Mouse (Mus musculus): Measurements from ENCODE around the gene Tex2. TPM values are rescaled to one million over a fixed set of nuclear protein-coding genes. Genes with fewer than 3 reads are reported as not detected.
"Not testable (repeated sequence)": the region's sequence is repeated elsewhere in the genome, so short reads cannot be mapped to it uniquely, and the experiment has no call there.

The Tex2 gene
- polyA plus RNA-seq, 1 experiment = 79.6 TPM

- H3K4me1 ChIP-seq (ENCODE audit: control insufficient read depth, insufficient read depth, low read length) = peaks cover 27% of the 10 kb centered on the region
- H3K27ac ChIP-seq (ENCODE audit: insufficient read depth, low read length) = no peak overlapping the region
- WGBS = 53% methylated on average over 8 of the region's 8 CpGs
- no peak for DNase-seq
- no peaks in the 10 kb centered on the region for H3K27me3 ChIP-seq (ENCODE audit: control insufficient read depth, insufficient read depth, low read length)
- no peak overlapping the region for H3K4me3 ChIP-seq (replicated peaks; ENCODE audit: insufficient read depth, low read depth, low read length)
- TF ChIP-seq CTCF (IDR thresholded peaks at IDR 0.05; ENCODE audit: borderline replicate concordance, insufficient read depth, low read depth, low read length) = no peak
- no peak for TF ChIP-seq POLR2A (IDR thresholded peaks at IDR 0.05; ENCODE audit: borderline replicate concordance, insufficient read depth, low read length)
Measured at GRCm38 (mm10) chr11:106588781-106589180, 24.4 kb downstream of the Tex2 start.

- Histone ChIP-seq H3K27ac (ENCODE audit: insufficient read depth, low read length) (no peak overlapping the region), H3K4me1 (ENCODE audit: control insufficient read depth, insufficient read depth, low read length) (peaks cover 27% of the 10 kb centered on the region), H3K4me3 (replicated peaks; ENCODE audit: insufficient read depth, low read depth, low read length) (no peak overlapping the region), H3K27me3 (ENCODE audit: control insufficient read depth, insufficient read depth, low read length) (no peaks in the 10 kb centered on the region)
- TF ChIP-seq POLR2A (IDR thresholded peaks at IDR 0.05; ENCODE audit: borderline replicate concordance, insufficient read depth, low read length) (no peak), CTCF (IDR thresholded peaks at IDR 0.05; ENCODE audit: borderline replicate concordance, insufficient read depth, low read depth, low read length) (no peak)
- WGBS = 76% methylated on average over 10 of the region's 10 CpGs
- DNase-seq = no peak
Measured at GRCm38 (mm10) chr11:106587786-106588519, 25.3 kb downstream of the Tex2 start.

GRCm38 (mm10) chr11:106583801-106584200, 29.4 kb downstream of the Tex2 start:
- H3K4me1 ChIP-seq (ENCODE audit: control insufficient read depth, insufficient read depth, low read length) = peaks cover 15% of the 10 kb centered on the region
- DNase-seq = no peak
- no peaks in the 10 kb centered on the region for H3K27me3 ChIP-seq (ENCODE audit: control insufficient read depth, insufficient read depth, low read length)
- H3K4me3 ChIP-seq (replicated peaks; ENCODE audit: insufficient read depth, low read depth, low read length) = no peak overlapping the region
- H3K27ac ChIP-seq (ENCODE audit: insufficient read depth, low read length) = no peak overlapping the region
- TF ChIP-seq POLR2A (IDR thresholded peaks at IDR 0.05; ENCODE audit: borderline replicate concordance, insufficient read depth, low read length) (no peak), CTCF (IDR thresholded peaks at IDR 0.05; ENCODE audit: borderline replicate concordance, insufficient read depth, low read depth, low read length) (no peak)
- whole genome bisulfite sequencing = 93% methylated on average over 1 of the region's 1 CpGs

GRCm38 (mm10) chr11:106581357-106581756, 31.9 kb downstream of the Tex2 start:
- 96% methylated on average over 10 of the region's 10 CpGs for WGBS
- TF ChIP-seq POLR2A (IDR thresholded peaks at IDR 0.05; ENCODE audit: borderline replicate concordance, insufficient read depth, low read length) (no peak), CTCF (IDR thresholded peaks at IDR 0.05; ENCODE audit: borderline replicate concordance, insufficient read depth, low read depth, low read length) (no peak)
- peaks cover 6% of the 10 kb centered on the region for H3K4me1 ChIP-seq (ENCODE audit: control insufficient read depth, insufficient read depth, low read length)
- no peaks in the 10 kb centered on the region for H3K27me3 ChIP-seq (ENCODE audit: control insufficient read depth, insufficient read depth, low read length)
- H3K27ac ChIP-seq (ENCODE audit: insufficient read depth, low read length) = no peak overlapping the region
- no peak overlapping the region for H3K4me3 ChIP-seq (replicated peaks; ENCODE audit: insufficient read depth, low read depth, low read length)
- no peak for DNase-seq

GRCm38 (mm10) chr11:106580468-106580867, 32.8 kb downstream of the Tex2 start:
- Histone ChIP-seq H3K27me3 (ENCODE audit: control insufficient read depth, insufficient read depth, low read length) (no peaks in the 10 kb centered on the region), H3K4me1 (ENCODE audit: control insufficient read depth, insufficient read depth, low read length) (peaks cover 6% of the 10 kb centered on the region), H3K27ac (ENCODE audit: insufficient read depth, low read length) (no peak overlapping the region), H3K4me3 (replicated peaks; ENCODE audit: insufficient read depth, low read depth, low read length) (no peak overlapping the region)
- 96% methylated on average over 8 of the region's 8 CpGs for WGBS
- no peak for DNase-seq
- TF ChIP-seq CTCF (IDR thresholded peaks at IDR 0.05; ENCODE audit: borderline replicate concordance, insufficient read depth, low read depth, low read length) (no peak), POLR2A (IDR thresholded peaks at IDR 0.05; ENCODE audit: borderline replicate concordance, insufficient read depth, low read length) (no peak)

- Histone ChIP-seq H3K27me3 (ENCODE audit: control insufficient read depth, insufficient read depth, low read length) (no peaks in the 10 kb centered on the region), H3K27ac (ENCODE audit: insufficient read depth, low read length) (no peak overlapping the region), H3K4me3 (replicated peaks; ENCODE audit: insufficient read depth, low read depth, low read length) (no peak overlapping the region), H3K4me1 (ENCODE audit: control insufficient read depth, insufficient read depth, low read length) (peaks cover 6% of the 10 kb centered on the region)
- DNase-seq = no peak
- TF ChIP-seq POLR2A (IDR thresholded peaks at IDR 0.05; ENCODE audit: borderline replicate concordance, insufficient read depth, low read length) (no peak), CTCF (IDR thresholded peaks at IDR 0.05; ENCODE audit: borderline replicate concordance, insufficient read depth, low read depth, low read length) (no peak)
- 64% methylated on average over 5 of the region's 5 CpGs for WGBS
Measured at GRCm38 (mm10) chr11:106579957-106580356, 33.3 kb downstream of the Tex2 start.

- 72% methylated on average over 2 of the region's 2 CpGs for WGBS
Measured at GRCm38 (mm10) chr11:106579146-106579545, 34.1 kb downstream of the Tex2 start.

GRCm38 (mm10) chr11:106577624-106578355, 35.4 kb downstream of the Tex2 start:
- not testable (repeated sequence) for H3K4me3 ChIP-seq (replicated peaks; ENCODE audit: insufficient read depth, low read depth, low read length); H3K27ac ChIP-seq (ENCODE audit: insufficient read depth, low read length); H3K27me3 ChIP-seq (ENCODE audit: control insufficient read depth, insufficient read depth, low read length); DNase-seq
- H3K4me1 ChIP-seq (ENCODE audit: control insufficient read depth, insufficient read depth, low read length) = peaks cover 11% of the 10 kb centered on the region
- 95% methylated on average over 10 of the region's 10 CpGs for WGBS

More at GRCm38 (mm10) chr11:106579146-106579545, 34.1 kb downstream of the Tex2 start:
- TF ChIP-seq POLR2A (IDR thresholded peaks at IDR 0.05; ENCODE audit: borderline replicate concordance, insufficient read depth, low read length) (no peak), CTCF (IDR thresholded peaks at IDR 0.05; ENCODE audit: borderline replicate concordance, insufficient read depth, low read depth, low read length) (no peak)
- Histone ChIP-seq H3K27me3 (ENCODE audit: control insufficient read depth, insufficient read depth, low read length) (no peaks in the 10 kb centered on the region), H3K27ac (ENCODE audit: insufficient read depth, low read length) (no peak overlapping the region), H3K4me1 (ENCODE audit: control insufficient read depth, insufficient read depth, low read length) (peaks cover 6% of the 10 kb centered on the region), H3K4me3 (replicated peaks; ENCODE audit: insufficient read depth, low read depth, low read length) (no peak overlapping the region)
- DNase-seq = no peak

All from cerebellum, adult 2 months (tissue).